ENCODE assay signal across 25 mouse cellular contexts in genomic region chr14:99280399-99280798, GRCm38 (mm10). TPM values are rescaled to one million over a fixed set of nuclear protein-coding genes. Genes with fewer than 3 reads are reported as not detected.
"Had no signal": no experiment of that assay in that cellular context is flagged by ENCODE, and none has a peak within 500 bp of the region (broad histone marks: within the 10 kb centered on the region; RNA-seq: fewer than 3 reads in every experiment).

No protein-coding gene starts in this region.

- H3K9me3 ChIP-seq: heart, embryonic 10.5 days; heart, embryonic 12.5 days; hindbrain, embryonic 10.5 days; hindbrain, embryonic 12.5 days; kidney, embryonic 15.5 days; limb, embryonic 13.5 days; limb, embryonic 15.5 days; liver, embryonic 12.5 days had no signal

- H3K36me3 ChIP-seq: heart, embryonic 10.5 days; heart, embryonic 12.5 days; hindbrain, embryonic 10.5 days; hindbrain, embryonic 12.5 days; kidney, embryonic 15.5 days; limb, embryonic 13.5 days; limb, embryonic 15.5 days; liver, embryonic 12.5 days had no signal

- H3K27me3 ChIP-seq: heart, embryonic 12.5 days; limb, embryonic 15.5 days had no signal

- H3K4me1 ChIP-seq: heart, embryonic 10.5 days; heart, embryonic 12.5 days; hindbrain, embryonic 12.5 days; limb, embryonic 13.5 days; limb, embryonic 15.5 days had no signal

- DNase-seq: forebrain, postnatal 0 days; gastrocnemius, postnatal 14 days; gastrocnemius, postnatal 36 days; heart, adult 11 months; heart, adult 2 months; heart, postnatal 10 days; heart, postnatal 4 days; kidney, adult 18-20 months; kidney, adult 9 months; kidney, postnatal 25 days; kidney, postnatal 4 days had no signal

- ATAC-seq: forebrain, postnatal 0 days; hindbrain, embryonic 16.5 days; inflammation-experienced regulatory T-cells, adult 6 months; liver, embryonic 12.5 days had no signal

- H3K27ac ChIP-seq: heart, adult 2 months; heart, embryonic 10.5 days; hindbrain, embryonic 10.5 days; hindbrain, embryonic 12.5 days; hindbrain, embryonic 14.5 days; kidney, embryonic 15.5 days; kidney, postnatal 0 days; layer of hippocampus, adult 2 months; left cerebral cortex, adult 2 months; limb, embryonic 13.5 days; limb, embryonic 15.5 days; liver, embryonic 12.5 days had no signal

- H3K4me3 ChIP-seq: heart, adult 2 months; heart, embryonic 10.5 days; heart, embryonic 12.5 days; hindbrain, embryonic 10.5 days; hindbrain, embryonic 12.5 days; kidney, embryonic 15.5 days; layer of hippocampus, adult 2 months; left cerebral cortex, adult 2 months; limb, embryonic 13.5 days; limb, embryonic 15.5 days; liver, embryonic 12.5 days had no signal

- H3K4me2 ChIP-seq: heart, embryonic 12.5 days; hindbrain, embryonic 12.5 days; hindbrain, embryonic 14.5 days; kidney, embryonic 15.5 days; limb, embryonic 13.5 days; limb, embryonic 15.5 days; liver, embryonic 12.5 days had no signal

- H3K9ac ChIP-seq: forebrain, postnatal 0 days; heart, embryonic 12.5 days; hindbrain, embryonic 12.5 days; hindbrain, embryonic 14.5 days; kidney, embryonic 15.5 days; limb, embryonic 13.5 days; limb, embryonic 15.5 days; liver, embryonic 12.5 days had no signal

RNA-seq across cellular contexts. Expression of gene Klf5, which starts 18.1 kb away (rescaled TPM):
- polyA plus RNA-seq: inflammation-experienced regulatory T-cells, adult 6 months had no signal
